Mouse (Mus musculus): ENCODE measurements around the gene Dhx29. TPM values are rescaled to one million over a fixed set of nuclear protein-coding genes. Genes with fewer than 3 reads are reported as not detected.

Dhx29 gene
- polyA plus RNA-seq (2012; ENCODE audit: insufficient read depth, low replicate concordance) = 0.47 and 3.7 TPM in 2 replicates

DNA sequence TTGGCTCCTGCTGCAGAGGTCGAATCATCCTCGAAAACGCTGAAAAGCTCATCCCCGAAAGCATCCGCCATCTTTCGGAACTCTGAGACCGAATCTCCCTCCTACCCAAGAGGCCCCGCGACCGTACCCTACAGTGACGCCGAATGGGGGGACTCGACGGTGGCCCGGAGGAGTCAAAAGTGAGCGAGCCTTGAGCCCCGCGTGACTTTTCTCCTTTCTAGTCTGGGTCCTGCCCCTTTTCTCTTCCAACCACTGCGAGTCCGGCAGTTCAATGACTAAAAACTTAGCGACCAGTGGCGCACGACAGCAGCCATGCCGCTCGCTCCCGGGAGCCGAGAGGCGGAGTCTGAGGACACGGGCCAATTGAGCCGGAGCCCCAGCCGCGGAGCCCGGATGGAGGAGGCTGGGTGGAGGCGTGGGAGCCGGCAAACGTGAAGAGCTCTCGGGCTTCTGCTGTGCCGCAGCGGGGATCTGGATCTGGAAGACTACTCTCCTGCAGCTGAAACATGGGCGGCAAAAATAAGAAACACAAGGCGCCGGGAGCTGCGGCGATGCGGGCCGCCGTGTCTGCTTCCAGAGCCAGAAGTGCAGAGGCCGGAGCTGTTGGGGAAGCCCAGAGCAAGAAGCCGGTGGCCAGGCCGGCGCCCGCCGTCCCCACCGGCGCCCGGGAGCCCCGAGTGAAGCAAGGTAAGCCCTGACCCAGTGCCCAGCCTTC is at the start of gene Dhx29, which contains the start of gene Mtrex:
Gene Dhx29, plus strand, starts transcription at position 168 of the 715 bp plus-strand sequence.
Gene Mtrex, minus strand, starts transcription at position 112 of the 715 bp plus-strand sequence.
- TF ChIP-seq FLI1 (IDR thresholded peaks at IDR 0.05; ENCODE audit: low read length) = no peak
- no peak for TF ChIP-seq GATA1 (IDR thresholded peaks at IDR 0.05; ENCODE audit: borderline replicate concordance, low read length)
- peak within 1 kb of the TSS; percentile 99 for H3K4me3 ChIP-seq (replicated peaks)
- H3K27me3 ChIP-seq (replicated peaks) = no peaks in the 10 kb centered on the region
- H3K36me3 ChIP-seq (replicated peaks; ENCODE audit: low read length) = peaks cover 27% of the 10 kb centered on the region
- H3K4me1 ChIP-seq = peaks cover 59% of the 10 kb centered on the region
- H3K9me3 ChIP-seq = no peaks in the 10 kb centered on the region

DNA sequence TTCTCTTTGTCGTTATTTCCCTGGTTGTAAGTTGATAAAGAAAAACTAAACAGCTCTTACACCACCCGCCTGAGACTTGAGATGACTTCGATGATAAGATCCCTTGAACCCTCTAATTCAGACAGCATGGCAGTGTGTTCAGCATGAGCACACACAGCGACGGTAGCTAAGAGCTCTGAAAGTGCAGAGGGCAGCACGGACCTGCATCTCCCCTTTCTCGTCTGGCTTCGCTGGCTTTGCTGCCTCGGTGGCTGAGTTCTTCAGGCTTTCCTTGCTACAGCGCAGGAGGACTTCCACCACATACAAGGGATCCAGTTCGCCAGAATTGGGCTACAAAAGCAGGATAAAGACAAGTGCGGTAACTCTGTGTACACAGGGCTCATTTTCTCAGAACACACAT is 40.0 kb upstream of the Dhx29 start:
- Histone ChIP-seq H3K4me3 (replicated peaks) (no peak overlapping the region), H3K36me3 (replicated peaks; ENCODE audit: low read length) (peaks cover 95% of the 10 kb centered on the region)

DNA sequence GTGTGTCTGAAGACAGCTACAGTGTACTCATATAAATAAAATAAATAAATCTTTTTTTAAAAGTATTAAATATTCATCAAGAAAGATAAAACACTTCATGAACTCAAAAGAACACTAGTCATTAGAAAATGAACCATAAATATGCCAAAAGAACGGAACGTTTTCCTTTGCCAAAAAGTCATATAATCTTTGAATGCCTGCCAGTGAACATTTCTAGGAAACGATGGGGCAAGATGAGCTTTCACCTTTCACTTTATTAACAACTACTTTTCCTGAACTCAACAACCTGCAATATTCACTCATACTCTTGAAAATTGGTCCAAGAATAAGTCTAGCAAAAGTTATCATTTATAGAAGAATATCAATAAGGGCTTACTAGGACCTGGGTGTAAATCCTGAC is 25.1 kb upstream of the Dhx29 start:
- TF ChIP-seq GATA1 (IDR thresholded peaks at IDR 0.05; ENCODE audit: borderline replicate concordance, low read length) (no peak), FLI1 (IDR thresholded peaks at IDR 0.05; ENCODE audit: low read length) (no peak)
- peaks cover 94% of the 10 kb centered on the region for H3K36me3 ChIP-seq (replicated peaks; ENCODE audit: low read length)

More for the DNA sequence above, 40.0 kb upstream of the Dhx29 start:
- TF ChIP-seq FLI1 (IDR thresholded peaks at IDR 0.05; ENCODE audit: low read length) (no peak), GATA1 (IDR thresholded peaks at IDR 0.05; ENCODE audit: borderline replicate concordance, low read length) (no peak)
- Histone ChIP-seq H3K27me3 (replicated peaks) (no peaks in the 10 kb centered on the region), H3K4me1 (no peaks in the 10 kb centered on the region), H3K9me3 (no peaks in the 10 kb centered on the region)

DNA sequence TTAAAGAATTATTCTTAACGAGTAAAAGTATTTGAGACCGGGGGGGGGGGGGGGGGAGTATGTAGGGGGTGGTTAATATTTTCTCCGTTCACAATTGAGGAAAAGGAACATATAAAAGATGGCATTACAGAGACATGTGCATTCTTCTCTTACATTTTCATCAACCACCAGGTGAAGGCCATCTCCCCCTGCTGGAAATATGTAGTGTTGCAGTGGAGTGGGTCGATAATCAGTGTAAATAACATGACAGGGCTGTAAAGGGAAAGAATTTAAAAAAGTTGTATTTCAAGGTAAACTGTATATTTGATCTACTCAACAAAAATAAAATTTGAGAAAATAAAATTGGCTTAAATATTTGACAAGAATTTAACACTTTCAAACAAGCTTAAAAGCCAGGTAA is 17.6 kb upstream of the Dhx29 start:
- H3K9me3 ChIP-seq = no peaks in the 10 kb centered on the region
- H3K36me3 ChIP-seq (replicated peaks; ENCODE audit: low read length) = peaks cover 95% of the 10 kb centered on the region
- no peak overlapping the region for H3K4me3 ChIP-seq (replicated peaks)
- no peaks in the 10 kb centered on the region for H3K27me3 ChIP-seq (replicated peaks)
- no peaks in the 10 kb centered on the region for H3K4me1 ChIP-seq
- TF ChIP-seq FLI1 (IDR thresholded peaks at IDR 0.05; ENCODE audit: low read length) = no peak
- no peak for TF ChIP-seq GATA1 (IDR thresholded peaks at IDR 0.05; ENCODE audit: borderline replicate concordance, low read length)

More for the DNA sequence above, 25.1 kb upstream of the Dhx29 start:
- Histone ChIP-seq H3K4me3 (replicated peaks) (no peak overlapping the region), H3K4me1 (no peaks in the 10 kb centered on the region), H3K27me3 (replicated peaks) (no peaks in the 10 kb centered on the region), H3K9me3 (no peaks in the 10 kb centered on the region)

DNA sequence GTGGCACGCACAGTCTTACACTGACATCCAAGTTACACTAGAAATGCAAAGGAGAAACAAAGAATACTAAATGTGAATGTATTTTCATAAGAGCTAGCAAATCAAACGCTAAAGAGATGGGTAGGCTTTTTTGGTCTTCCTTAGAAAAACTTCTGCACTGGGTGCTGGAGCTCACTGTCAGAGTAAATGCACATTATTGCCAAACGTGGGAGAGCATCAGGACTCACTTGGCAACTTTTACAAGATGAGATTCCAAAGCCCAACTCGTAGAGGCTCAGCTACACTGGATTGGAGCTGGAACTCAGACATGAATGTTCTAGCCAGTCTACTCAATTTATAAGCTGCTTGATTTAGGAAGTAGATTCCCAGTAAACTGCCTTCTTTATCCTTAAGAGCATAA is 16.8 kb upstream of the Dhx29 start:
- Histone ChIP-seq H3K27me3 (replicated peaks) (no peaks in the 10 kb centered on the region), H3K36me3 (replicated peaks; ENCODE audit: low read length) (peaks cover 95% of the 10 kb centered on the region), H3K9me3 (no peaks in the 10 kb centered on the region), H3K4me3 (replicated peaks) (no peak overlapping the region), H3K4me1 (no peaks in the 10 kb centered on the region)
- TF ChIP-seq FLI1 (IDR thresholded peaks at IDR 0.05; ENCODE audit: low read length) (no peak), GATA1 (IDR thresholded peaks at IDR 0.05; ENCODE audit: borderline replicate concordance, low read length) (no peak)

DNA sequence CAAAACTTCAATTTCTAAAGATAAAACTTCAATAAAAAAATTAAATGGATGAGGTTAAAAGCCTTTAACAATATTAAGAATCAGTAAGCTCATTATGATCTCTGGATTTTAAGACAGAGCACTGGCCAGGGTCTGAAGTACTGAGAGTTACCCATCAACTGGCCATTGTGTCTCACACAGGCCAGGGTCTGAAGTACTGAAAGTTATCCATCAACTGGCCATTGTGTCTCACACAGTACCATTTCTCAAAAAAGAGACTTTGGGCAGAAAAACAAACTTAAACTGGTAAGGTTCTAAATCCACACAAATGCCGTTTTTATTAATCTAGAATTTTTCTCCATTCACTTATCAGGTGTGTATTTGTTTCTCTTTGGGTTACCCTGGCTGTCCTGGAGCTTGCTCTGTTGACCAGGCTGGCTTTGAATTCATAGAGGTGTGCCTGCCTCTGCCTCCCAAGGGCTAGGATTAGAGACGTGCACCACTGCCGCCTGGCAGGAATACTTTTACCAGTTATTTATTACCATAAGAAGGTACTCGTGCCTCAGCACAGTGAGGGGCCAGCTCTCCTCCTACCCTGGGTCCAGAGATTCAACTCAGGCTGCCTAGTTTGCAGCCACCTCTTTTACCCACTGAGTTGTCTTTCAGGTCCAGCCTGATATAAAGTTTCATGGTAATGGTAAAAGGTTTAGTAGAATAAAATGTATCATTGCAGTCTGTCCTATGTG is 8.0 kb upstream of the Dhx29 start:
- TF ChIP-seq GATA1 (IDR thresholded peaks at IDR 0.05; ENCODE audit: borderline replicate concordance, low read length) (no peak), FLI1 (IDR thresholded peaks at IDR 0.05; ENCODE audit: low read length) (no peak)
- peaks cover 81% of the 10 kb centered on the region for H3K36me3 ChIP-seq (replicated peaks; ENCODE audit: low read length)

DNA sequence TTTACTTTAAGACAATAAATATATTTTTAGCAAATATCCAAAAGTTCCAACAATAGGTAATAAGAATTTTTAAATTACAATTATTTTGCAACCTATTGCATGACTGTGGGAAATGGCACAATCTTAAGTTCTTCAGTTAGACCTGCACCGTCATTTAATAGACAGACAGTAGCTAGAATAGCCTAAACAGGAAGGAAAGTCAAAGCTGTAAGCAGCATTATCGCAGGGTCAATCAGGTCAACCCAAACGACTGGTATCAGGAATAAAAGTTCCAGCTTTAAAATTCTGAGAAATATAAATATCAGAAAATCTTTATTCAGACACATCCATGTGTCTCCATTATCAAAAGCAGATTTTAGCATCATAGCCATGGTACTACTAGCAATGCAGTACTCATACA is 6.3 kb upstream of the Dhx29 start:
- Histone ChIP-seq H3K4me1 (peaks cover 32% of the 10 kb centered on the region), H3K27me3 (replicated peaks) (no peaks in the 10 kb centered on the region), H3K4me3 (replicated peaks) (no peak overlapping the region), H3K36me3 (replicated peaks; ENCODE audit: low read length) (peaks cover 65% of the 10 kb centered on the region), H3K9me3 (no peaks in the 10 kb centered on the region)
- TF ChIP-seq FLI1 (IDR thresholded peaks at IDR 0.05; ENCODE audit: low read length) (no peak), GATA1 (IDR thresholded peaks at IDR 0.05; ENCODE audit: borderline replicate concordance, low read length) (no peak)

More for the DNA sequence above, 8.0 kb upstream of the Dhx29 start:
- no peaks in the 10 kb centered on the region for H3K9me3 ChIP-seq
- H3K27me3 ChIP-seq (replicated peaks) = no peaks in the 10 kb centered on the region
- no peak overlapping the region for H3K4me3 ChIP-seq (replicated peaks)
- H3K4me1 ChIP-seq = peaks cover 18% of the 10 kb centered on the region

DNA sequence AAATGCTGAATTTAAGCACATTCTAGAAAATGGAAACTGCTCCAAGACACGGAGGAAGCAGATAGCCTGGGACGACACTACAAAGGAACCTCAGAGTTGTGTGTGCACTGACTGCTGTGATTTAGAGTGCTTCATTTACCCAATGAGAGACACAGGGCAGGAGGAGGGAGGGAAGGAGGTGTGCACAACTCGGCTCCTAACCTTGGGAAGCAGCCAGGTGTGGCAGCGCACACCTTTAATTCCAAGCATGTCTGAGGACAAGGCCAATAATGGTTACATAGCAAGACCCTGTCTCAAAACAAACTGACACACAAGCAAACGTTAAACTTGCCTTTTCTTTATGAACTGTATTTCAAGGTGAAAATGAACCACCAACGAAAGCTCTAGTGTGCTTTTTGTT is 2.0 kb upstream of the Dhx29 start:
- Histone ChIP-seq H3K36me3 (replicated peaks; ENCODE audit: low read length) (peaks cover 27% of the 10 kb centered on the region), H3K27me3 (replicated peaks) (no peaks in the 10 kb centered on the region), H3K9me3 (no peaks in the 10 kb centered on the region), H3K4me1 (peaks cover 54% of the 10 kb centered on the region), H3K4me3 (replicated peaks) (peak overlapping the region; percentile 70)
- no peak for TF ChIP-seq FLI1 (IDR thresholded peaks at IDR 0.05; ENCODE audit: low read length)
- TF ChIP-seq GATA1 (IDR thresholded peaks at IDR 0.05; ENCODE audit: borderline replicate concordance, low read length) = no peak

DNA sequence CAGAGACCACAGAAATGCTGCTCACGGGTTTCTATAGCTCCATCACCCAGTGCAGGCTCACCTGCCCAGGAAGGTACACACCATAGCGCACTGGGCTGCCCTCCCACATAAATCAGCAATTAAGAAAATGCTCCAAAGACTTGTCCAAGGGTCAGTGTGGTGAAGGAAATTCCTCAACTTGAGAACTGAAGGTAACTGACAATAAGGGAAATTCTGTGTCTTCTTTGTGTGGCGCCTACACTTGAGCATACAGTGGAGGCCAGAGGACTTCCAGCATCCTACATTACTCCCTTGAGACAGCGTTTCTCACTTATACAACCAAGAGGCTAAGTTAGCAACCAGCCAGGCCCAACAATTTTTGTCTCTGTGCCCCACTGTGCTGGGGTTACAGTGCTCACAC is 1.3 kb upstream of the Dhx29 start:
- H3K4me3 ChIP-seq (replicated peaks) = peak overlapping the region; percentile 99
- H3K4me1 ChIP-seq = peaks cover 60% of the 10 kb centered on the region
- no peak for TF ChIP-seq GATA1 (IDR thresholded peaks at IDR 0.05; ENCODE audit: borderline replicate concordance, low read length)
- TF ChIP-seq FLI1 (IDR thresholded peaks at IDR 0.05; ENCODE audit: low read length) = no peak
- no peaks in the 10 kb centered on the region for H3K9me3 ChIP-seq
- peaks cover 28% of the 10 kb centered on the region for H3K36me3 ChIP-seq (replicated peaks; ENCODE audit: low read length)
- H3K27me3 ChIP-seq (replicated peaks) = no peaks in the 10 kb centered on the region

DNA sequence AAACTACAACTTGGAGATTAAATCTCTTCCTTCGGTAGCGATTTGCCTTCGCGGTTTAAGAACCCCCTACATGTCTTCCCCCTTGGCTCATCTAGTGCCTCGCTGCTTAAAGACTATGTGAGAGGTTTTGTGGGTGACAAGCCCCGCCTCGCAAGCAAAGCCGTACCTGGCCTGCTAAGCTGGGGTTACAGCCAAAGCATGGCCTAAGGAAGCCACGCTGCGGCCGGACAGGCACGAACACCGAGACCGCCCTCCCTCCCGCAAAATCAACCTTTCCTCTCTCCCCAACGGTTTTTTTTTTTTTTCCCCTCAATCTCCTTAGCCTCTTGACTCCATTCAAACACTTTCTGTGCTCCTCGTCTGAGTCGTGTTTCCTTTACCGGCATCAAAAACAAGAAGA is 458 bp upstream of the Dhx29 start:
- H3K4me3 ChIP-seq (replicated peaks) = peak overlapping the region; percentile 99
- peaks cover 61% of the 10 kb centered on the region for H3K4me1 ChIP-seq
- peaks cover 27% of the 10 kb centered on the region for H3K36me3 ChIP-seq (replicated peaks; ENCODE audit: low read length)
- TF ChIP-seq FLI1 (IDR thresholded peaks at IDR 0.05; ENCODE audit: low read length) = no peak
- TF ChIP-seq GATA1 (IDR thresholded peaks at IDR 0.05; ENCODE audit: borderline replicate concordance, low read length) = no peak
- H3K9me3 ChIP-seq = no peaks in the 10 kb centered on the region
- no peaks in the 10 kb centered on the region for H3K27me3 ChIP-seq (replicated peaks)
